Mouse (Mus musculus) naive thymus-derived CD4-positive, alpha-beta T cell, adult 2 months (primary cell): ENCODE results near the gene Tnk1.
"Not testable (repeated sequence)": the region's sequence is repeated elsewhere in the genome, so short reads cannot be mapped to it uniquely, and the experiment has no call there.

Experiments
- DNase-seq: peaks from one replicate; pipeline ENCODE4 v3.0.0-alpha.2; 2011; ENCODE audit warnings: low read depth

Gene Tnk1

DNA sequence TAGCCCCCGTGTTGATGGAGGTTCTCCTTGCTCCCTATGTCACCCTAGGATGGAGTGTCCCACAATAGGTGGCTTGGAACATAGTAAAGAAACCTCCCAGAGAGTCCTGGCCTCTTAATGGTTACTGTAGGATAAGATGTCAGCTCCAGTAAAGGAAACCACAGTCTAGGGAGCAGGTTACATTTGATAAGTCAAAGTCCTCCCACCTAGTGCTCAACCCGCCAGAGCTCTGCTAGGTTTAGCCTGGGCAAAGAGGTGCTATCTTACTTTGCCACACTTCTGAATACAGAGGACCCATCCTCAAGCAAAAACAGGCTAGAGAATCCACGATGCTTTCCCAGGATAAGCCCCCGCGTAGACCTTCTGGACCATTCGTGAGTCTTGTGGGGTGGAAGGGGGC, 20.4 kb upstream of the Tnk1 start:
- no peak for DNase-seq

DNA sequence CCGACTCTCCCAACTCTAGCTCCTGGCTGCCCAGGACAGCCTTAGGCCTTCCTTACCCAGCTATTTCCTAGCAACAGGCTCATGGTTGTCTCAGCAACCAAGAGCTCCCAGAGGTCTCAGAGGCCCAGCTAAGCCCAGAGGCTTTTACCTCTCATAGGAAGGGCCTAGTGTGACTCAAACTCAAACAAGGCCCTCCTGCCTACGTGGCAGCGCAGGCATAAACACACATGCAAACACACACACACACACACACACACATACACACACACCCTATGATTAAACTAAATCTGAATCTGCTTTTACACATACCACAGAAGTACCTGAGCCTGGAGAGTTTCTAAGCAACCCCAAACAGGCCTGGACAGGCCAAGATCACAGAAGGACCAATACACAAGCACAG, 19.9 kb upstream of the Tnk1 start:
- no peak for DNase-seq

DNA sequence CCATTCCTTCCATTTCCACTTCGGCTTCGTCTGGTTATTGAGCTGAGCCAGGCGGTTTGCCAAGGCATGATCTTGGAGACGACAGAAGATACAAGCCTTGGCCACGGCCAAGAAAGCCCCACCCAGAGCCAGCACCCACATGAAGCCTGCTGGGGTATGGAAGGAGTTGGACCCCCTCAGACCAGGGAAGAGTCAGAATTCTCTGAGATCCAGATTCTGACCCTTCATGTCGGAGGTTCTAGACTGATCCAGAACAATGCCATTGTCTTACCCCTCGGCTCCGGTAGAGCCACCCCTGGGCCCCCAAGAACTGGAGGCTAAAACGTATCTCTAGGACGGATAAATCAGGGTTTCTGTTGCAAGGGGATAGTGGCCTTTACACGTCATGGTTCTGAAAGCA, 19.3 kb upstream of the Tnk1 start, which contains the start of gene Tmem95:
TSS of gene Tmem95 (minus strand) at position 141 of the 400 bp plus-strand sequence.
- DNase-seq: no peak

DNA sequence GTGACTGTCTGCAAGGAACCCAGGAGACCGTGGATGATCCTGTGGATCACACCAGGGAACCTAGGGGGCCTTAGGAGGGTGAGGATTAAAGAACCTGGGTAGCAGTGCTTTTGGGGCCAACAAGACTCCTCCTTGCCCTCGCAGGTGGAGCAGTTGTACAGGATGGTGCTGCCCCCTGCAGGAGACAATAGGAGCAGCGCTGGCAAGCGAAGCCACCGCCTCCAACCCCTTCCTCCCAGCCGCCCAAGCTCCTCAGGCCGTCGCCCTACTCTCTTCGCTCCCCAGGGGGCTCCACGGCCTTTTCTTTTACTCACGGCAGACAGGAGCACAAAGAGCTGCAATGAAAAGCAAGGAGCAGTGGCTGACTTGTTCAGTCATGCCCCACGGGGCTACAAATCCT, 18.3 kb upstream of the Tnk1 start:
- DNase-seq: peak; percentile 93

DNA sequence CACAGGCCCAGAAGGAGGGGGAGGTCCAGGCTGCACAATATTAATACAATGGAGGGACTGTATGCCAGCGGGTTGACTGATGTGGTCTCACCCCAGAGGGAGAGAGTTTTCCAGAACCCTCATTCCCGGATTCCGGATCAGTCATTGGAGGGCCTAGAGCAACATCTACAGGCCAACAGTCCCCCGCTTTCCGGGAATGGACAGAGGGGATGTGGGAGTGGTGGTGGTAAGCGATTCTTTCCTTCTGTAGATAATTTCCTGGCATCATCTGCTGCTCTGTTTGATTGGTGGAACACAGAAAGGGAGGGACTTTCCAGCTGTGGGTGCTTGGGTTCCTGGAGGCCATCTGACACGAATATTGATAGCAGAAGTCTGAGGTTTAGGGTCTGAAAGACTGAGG, 17.7 kb upstream of the Tnk1 start:
- DNase-seq: peak; percentile 45

DNA sequence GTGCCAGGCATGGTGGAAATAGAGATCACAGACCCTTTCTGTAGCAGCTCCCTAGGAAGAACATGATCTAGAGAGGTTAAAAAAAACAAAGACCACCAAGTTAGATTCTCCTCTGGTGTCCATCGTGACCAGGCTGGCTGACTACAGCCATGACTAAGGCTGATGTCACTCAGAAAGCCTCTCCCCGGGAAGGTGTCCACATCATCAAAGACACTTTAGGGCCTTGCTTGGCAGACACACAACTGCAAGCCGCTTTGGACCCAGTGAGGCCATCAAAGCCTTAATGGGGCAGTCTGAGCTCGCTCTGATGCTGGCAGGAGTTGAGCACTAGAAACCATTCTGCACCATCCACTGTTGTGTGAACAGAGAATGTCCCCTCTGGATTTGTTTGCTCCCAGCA, 13.9 kb upstream of the Tnk1 start:
- no peak for DNase-seq

DNA sequence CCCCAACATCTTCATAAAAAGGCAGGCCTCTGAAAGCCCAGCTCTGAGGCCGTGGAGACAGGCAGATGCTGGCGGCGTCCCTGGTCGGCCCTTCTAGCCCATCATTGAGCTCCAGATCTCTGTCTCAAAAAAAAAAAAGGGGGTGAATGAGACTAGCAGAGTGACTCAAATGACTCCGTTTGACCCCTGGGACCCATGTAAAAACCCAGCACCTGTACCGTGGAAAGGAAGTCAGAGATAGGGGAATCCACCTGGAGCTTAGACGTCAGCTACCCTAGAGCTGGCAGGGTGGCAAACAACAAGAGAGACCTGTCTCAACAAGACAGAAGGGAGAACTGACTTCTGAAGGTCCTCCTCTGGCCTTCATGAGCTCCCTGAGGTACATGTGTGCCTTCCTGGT, 13.3 kb upstream of the Tnk1 start:
- DNase-seq: no peak

DNA sequence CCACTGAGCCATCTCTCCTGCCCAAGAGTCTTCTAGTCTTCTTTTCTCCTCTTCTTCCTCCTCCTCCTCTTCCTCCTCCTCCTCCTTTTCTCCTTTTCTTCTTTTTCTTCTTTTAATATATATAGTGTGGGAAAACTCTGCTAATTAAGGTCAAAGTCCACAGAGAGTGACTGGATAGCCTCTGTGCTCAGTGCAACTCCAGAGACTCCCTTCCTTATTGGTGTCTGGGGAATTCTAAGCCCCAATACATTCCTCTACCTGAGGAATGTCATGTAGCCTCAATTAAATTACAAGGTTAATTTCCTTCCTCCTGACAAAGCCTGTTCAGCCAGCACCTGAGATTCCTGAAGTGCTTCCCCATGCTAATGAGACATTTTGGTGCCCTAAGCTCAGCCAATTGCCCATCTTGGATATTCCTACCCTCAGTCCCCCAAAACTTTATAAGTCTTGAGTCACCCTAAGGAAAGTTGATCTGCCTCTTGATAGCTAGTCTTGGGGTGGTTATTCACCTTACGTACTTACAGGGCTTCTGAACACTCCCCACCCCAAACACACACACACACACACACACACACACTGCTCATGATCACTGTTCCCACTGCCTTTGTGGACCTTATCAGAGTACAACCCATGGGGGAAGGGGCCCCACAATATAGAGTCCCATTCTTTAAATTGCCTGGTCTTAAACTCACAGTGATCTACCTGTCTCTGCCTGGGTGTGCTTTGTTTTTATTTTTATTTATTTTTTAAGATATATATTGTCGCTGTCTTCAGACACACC, 11.9 kb upstream of the Tnk1 start:
- DNase-seq: no peak

DNA sequence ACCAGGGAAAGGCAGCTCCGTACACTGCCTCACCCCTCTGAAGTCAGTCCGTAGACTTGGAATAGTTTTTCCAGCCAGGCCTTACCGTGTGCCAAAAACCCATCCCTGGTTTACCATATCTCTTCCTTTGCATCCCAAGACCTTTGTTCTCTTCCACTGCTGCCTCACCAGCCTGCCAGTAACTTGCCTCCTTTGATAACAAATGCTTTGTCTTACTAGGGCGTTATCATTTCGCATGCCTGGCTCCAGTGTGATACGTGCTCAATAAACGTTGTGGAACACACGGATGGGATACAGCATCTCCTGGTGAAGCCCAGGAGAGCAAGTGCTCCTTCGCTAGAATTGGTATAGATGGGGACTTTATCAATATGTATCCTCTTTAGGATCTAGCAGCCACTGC, 8.8 kb upstream of the Tnk1 start:
- DNase-seq: no peak

DNA sequence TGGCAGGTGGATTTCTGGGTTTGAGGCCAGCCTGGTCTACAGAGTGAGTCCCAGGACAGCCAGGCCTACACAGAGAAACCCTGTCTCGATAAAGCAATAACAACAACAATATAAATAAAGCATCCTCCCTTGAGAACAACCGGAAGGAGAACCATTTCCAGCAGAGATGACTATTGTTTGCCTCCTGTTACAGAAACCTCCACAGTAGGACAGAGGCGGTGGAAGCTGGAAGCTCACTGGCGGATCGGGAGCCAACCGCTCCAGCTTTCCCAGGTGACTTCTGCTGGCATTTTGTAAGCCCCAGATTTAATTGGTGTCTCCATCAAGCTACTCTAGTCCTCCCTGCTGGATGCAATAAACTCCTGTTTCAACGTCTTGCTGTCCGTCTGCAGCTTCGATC, 7.0 kb upstream of the Tnk1 start:
- no peak for DNase-seq

DNA sequence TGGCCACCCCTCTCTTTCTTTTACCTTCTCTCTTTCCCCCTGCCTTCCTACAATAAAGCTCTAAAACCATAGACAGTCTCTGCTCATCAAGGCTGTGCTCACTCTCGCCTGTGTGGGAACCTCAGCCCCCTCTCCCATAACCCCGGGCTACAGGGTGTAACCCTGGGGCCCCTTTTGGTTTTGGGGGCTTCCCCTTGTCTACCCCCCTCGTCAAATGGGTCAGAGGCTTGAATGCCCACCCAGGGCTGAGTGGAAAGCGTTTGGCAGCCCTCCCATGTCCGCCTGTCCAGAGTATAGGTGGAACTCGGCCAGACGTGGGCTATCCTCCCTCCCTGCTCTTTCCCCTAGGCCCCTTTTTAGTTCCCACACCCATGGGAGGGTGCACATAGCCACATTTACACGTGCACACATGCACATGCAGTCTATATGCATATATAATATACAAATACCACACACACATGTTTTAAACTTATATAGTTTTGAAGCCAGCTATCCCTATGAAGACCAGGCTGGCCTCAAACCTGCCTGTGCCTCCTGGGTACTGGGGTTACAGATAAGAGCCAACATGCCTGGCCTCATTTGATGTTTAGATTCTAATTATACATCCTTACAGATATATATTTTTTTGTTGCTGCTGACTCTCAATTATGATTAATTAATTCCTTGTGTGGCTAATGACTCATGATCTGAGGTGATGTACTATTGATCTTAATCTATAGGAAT, 5.8 kb upstream of the Tnk1 start:
- DNase-seq: no peak

DNA sequence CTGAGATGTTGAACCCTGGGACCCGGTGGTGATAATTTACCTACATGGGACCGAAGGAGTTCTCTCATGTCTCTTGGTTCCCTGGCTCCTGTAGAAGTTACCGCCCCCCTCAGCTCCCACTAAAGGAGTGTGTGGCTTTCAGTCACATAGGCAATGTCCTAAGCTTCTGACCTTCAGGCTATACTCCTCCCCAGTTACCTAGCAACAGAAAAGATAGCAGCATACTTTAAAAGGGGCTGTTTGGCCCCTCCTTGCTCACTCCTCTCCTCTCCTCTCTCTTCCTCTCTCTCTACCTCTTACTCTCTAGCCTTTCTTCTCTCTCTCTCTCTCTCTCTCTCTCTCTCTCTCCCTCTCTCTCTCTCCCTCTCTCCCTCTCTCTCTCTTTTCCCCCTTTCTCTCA, 5.2 kb upstream of the Tnk1 start:
- DNase-seq: not testable (repeated sequence)

DNA sequence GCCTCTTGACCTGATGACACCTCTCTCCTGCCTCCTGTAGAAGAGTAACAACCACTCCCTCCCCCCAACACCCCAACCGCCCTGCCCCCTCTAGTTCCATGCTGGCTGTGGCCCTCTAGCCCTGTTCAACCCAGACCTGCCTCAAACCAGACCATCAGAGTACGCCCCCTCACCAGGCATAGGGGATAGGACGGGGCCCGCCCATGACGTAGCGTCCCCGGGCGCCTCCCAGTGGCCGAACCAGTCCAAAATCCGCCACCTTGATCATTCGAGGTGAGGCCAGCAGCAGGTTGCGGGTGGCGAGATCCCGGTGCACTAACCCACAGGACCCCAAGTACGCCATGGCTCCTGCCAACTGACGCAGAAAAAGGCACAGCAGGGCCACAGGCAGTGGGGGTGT, 3.2 kb downstream of the Tnk1 start:
- peak; percentile 54 for DNase-seq

DNA sequence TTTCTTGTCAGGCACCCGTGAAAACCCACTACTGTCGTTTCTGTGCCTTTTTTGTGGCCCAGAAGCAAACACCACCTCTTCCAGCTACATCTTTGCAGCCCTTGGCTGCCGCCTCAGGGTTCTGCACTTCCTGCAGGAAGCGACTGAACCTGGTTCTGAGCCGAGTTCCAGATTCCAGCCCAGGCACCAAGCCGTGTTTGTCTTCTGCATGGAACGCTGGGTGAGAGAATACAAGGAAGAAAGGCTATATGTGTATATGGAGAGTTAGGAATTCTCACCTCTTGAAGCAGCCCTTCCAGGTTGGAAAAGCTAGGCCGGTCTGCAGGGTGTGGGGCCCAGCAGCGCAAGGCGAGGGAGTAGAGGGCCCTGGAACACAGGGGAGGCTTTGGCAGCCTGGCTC, 3.9 kb downstream of the Tnk1 start:
- peak; percentile 42 for DNase-seq

DNA sequence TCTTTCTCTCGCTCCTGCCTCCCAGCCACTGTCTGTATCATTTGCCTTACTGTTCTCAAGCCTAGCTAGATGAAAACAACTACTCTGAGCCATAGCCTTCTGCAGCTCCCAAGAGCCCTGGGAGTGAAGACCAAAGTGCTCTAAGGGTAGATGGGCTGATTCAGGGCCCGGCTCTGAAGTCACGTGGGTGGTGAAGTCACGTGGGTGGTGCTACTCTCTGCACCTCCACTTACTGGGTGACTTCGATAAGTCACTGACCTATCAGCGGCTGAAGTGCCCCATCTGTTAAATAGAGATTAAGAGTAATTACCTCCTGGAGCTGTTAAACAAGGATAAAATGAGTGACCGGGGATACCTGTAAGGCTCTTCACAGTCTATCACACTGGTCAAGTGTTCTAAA, 4.5 kb downstream of the Tnk1 start:
- DNase-seq: peak; percentile 43

DNA sequence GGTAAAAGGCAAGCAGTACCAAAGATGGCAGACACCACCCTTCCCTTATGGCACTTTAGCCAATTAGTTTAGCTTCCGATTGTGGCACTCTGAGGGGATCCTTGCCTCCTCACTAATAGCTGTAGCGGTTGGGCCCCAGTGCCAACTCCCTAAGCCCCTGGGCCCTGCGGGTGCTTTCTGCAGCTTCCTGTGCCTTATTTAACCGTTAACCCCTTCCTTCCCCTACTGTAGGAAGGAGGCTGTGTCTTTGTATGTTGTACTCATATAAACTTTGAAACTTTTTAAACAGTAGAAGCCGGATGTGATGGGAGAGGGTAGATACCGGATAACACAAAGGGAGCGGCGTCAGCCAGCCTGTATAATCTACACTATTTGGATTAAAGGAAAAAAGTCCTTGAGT, 7.8 kb downstream of the Tnk1 start:
- peak; percentile 51 for DNase-seq

DNA sequence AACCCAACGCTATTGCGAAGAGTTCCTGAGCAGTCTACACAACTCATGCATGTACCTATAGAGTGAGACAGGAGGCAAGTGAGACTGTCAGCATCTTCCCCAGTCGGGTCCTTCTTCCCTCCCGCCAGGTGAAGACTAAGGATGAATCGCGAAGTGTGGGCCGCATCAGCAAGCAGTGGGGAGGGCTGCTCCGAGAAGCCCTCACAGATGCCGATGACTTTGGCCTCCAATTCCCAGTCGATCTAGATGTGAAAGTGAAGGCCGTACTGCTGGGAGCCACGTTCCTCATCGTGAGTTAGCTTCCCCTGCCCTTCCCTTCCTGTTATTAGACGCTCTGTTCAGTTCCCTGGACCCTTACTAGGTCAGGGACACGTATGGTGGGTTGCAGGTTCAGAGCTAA, 8.6 kb downstream of the Tnk1 start:
- no peak for DNase-seq

DNA sequence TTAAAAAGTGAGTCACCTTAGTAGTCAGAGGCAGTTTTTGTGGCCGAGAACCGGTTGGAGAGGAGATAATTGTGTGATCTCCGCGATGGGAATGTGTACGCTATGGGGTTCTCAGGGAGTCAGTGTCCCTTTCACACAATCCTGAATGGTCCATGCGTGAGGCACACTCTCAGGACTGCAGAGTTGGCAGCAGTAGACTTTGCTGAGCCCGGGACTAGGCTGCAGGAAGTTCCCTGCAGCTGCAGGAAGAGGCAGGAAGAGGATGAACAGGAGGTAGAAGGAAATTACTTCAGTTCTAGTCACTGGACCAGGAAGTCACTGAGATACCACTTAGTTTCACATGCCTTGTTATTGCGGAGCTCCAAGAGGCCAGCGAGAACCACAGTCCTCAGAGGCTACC, 9.4 kb downstream of the Tnk1 start:
- no peak for DNase-seq

DNA sequence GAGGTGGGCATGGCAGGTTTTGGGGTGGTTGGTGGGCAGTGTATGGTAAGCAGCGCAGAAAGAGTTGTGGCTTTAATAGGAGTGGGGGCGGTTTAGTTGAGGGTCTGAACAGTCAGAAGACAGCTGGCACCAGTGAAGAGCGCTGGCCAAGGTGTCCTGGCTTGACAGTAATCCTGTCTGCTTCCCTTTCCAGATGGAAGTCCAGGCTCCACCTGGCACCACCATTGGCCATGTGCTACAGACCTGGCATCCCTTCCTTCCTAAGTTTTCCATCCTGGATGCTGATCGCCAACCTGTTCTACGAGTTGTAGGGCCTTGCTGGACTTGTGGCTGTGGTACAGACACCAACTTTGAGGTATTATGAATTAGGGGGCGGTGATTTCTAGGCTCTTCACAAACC, 10.5 kb downstream of the Tnk1 start:
- DNase-seq: no peak

DNA sequence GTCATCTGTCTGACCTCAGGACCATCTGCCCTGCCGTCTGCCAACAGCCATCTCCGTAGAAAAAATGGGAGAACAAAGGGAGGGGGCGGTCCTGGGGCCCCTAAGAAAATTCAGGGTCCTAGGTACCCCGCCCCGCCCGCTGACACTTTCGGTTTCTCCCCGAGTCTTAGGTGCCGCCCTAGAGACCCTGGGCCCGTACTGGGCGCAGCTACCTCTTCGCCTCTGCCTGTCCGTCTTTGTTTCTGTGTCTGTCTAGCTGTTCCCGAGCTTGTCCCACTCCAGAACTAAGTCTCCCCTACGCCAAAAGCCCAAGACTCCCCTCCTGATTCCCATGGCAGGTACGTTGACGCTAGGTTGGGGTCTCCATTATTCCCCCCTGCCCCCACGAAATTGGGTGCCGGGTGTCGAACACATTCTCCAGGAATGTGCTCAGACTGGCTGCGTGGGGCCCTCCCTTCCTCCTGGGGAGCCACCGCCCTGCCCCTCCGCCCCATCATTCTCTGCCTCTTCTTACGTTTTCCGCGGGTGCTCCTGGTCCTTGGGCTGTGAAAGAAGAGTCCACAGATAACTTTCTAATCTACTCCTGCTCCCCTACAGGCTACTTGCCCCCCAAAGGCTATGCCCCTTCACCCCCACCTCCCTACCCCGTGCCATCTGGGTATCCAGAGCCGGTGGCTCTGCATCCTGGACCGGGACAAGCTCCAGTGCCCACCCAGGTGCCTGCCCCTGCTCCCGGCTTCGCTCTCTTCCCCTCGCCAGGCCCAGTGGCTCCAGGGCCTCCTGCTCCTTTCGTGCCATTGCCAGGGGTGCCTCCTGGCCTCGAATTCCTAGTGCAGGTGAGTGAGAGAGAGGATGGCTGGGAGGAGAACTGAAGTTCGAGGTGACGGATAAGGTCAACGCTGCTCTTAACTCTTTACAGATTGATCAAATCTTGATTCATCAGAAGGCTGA, 11.5 kb downstream of the Tnk1 start:
- DNase-seq: no peak

DNA sequence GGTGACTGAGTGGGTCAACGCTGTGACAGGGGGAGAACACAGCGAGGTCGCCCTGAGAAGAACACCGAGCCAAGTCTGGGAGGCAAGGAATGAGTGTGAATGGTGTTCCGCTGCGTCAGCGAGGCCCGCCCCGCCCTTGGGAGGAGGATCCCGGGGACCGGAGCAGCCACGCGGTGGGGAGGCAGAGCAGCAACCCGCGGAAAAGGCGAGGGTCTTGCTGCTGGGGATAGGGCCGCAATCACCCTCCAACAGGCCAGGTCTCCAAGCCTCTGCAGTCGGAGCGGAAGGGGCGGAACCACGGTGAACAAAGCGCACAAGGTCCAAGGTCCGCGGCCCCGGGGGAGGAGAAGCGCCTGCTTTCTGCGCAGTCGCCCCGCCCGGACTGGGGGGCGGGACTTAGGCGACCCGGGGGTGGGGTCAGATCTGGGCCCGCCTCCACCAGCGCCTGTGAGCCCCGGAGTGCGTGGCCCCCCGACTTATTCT, 12.3 kb downstream of the Tnk1 start, which contains the start of gene Plscr3:
TSS of gene Plscr3 (plus strand) at position 179 of the 483 bp plus-strand sequence.
- DNase-seq: peak; percentile 88

DNA sequence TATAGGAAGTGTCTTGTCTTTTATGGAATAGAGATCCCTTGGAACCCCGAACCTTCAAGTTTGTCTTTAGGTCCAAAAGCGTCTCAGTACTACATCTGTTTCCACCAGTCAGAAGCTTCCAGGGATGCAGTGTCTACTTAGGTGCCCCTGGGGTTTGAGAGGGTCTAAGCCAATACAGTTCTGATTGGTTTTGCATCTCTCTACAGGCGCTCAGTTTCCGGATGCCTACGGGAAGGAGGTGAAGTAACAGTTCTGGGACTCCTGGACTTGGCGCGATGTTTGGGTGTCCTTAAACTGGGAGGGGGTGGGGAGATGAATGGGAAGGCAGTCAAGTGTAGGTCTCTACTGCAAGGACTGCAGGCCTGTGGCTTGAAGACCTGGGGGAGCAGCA, 19.8 kb downstream of the Tnk1 start:
- DNase-seq: no peak
